Mouse (Mus musculus): ENCODE data around the gene Pakap.

- TF ChIP-seq CTCF (IDR thresholded peaks at IDR 0.05; ENCODE audit: extremely low read depth, insufficient read length, insufficient replicate concordance, low read depth, low read length) (no peak), POLR2A (IDR thresholded peaks at IDR 0.05; ENCODE audit: low read depth, low read length) (no peak)
Measured at GRCm38 (mm10) chr4:57716735-57717134, 148.8 kb downstream of the Pakap start.

Measured in small intestine, adult 2 months (tissue).